Mouse (Mus musculus) urinary bladder, postnatal 25 days (tissue): ENCODE measurements around the gene Parp8.

ENCODE experiments used
- DNase-seq: peaks from one replicate; pipeline ENCODE4 v3.0.0; 2022; ENCODE audit warnings: low spot score

The Parp8 gene

DNA sequence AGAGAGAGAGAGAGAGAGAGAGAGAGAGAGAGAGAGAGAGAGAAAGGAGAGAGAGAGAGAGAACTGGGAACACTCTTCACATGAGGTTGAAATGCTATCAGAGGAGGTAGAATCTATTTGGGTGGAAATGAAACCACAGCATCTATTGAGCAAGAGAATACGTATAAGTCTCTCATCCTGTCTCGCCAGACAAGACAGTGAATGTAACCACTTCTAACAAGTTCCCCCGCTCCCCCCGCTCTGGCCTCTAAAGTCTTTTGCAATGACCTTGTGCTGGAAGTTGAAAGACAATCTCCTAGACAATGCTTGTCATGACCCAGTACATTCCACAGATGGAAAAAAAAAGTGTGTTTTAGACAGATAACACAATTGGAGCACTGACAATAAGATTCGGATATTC, 181.4 kb downstream of the Parp8 start:
- DNase-seq, result no peak

DNA sequence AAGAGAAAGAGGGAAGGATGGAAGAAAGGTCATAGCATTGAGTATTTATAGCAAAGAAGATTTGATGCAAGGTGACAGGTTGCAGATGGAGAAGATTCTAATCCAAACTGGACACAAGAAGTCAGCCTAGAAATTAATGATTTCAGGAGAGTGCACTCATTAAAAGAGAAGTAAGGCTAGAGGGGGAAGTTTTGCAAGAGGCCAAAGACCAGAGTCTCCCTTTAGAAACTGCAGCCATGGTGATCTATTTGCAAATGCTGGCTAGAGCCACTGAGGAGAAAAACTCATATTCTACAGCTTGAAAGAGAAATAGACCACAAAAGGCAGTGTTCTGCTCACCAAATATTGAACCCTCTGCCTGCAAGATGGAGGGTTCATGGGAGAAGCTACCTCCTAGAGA, 194.4 kb downstream of the Parp8 start:
- DNase-seq, result no peak

DNA sequence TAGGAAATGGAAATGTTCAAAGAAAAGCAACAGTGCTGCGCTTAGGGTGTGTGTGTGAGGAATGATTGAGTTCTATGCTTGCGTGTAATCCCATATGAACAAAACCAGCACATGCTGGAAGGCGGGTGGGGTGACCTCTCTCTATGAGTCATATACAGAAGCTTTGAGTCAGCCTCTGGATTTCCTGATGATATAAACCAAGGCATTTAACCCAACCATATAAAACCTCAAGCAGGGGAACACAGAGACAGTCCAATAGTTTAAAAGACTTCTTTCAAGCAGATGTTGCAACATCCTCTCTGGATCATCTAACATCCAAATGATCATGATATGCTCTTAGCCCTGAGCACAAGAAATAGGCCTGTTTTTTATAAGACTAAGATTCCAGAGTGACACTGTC, 196.3 kb downstream of the Parp8 start:
- no peak for DNase-seq

DNA sequence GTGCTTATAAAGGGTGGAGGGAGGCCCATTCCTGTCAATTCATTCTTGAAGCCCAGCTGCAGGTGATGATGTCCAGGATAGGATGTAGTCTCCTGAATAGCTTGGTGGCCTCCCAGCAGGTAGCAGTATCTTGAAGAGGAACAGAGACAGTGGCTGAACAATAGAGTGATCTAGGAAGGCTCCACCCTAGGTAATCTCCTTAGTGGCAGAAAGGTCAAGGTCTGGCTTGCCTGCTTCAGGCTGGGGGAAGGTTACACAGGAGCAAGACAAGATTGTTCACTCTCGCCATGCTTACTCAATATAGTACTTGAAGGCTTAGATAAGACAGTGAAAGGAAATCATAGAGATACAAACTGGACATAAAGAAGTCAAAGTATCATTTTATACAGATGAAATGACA, 213.9 kb downstream of the Parp8 start:
- no peak for DNase-seq
